Mouse (Mus musculus): ENCODE results near the gene Ciao1.

DNA sequence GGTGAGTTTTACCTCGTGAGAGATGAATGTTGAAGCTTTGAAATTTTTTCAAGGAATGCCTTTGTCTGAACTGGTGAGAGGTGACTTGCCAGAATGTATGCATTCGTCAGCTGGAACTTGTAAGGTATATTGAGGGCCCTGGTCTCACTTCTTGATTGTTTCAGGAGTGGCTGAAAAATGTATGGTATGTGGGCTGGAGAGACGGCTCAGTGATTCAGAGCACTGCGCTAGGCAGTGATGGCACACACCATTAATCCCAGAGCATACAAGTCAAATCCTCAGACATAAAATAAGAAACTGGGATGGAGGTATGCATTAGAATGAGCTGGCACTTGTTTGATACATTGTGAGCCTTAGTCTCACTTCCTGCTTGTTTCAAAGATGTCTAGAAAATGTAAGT lies 44.6 kb upstream of the Ciao1 start:
- TF ChIP-seq CHD2 (IDR thresholded peaks at IDR 0.05; ENCODE audit: low read depth, low read length) (no peak), ZC3H11A (IDR thresholded peaks at IDR 0.05; ENCODE audit: borderline replicate concordance, low read depth, low read length) (no peak), MAFK (IDR thresholded peaks at IDR 0.05; ENCODE audit: insufficient read depth, low read depth, low read length) (no peak), ZNF384 (IDR thresholded peaks at IDR 0.05; ENCODE audit: low read depth, low read length) (no peak), HCFC1 (IDR thresholded peaks at IDR 0.05; ENCODE audit: borderline replicate concordance, insufficient read depth, low read length) (no peak)

Measured in ES-E14 (cell line).